Mouse (Mus musculus) intestine, embryonic 14.5 days (tissue): ENCODE results near the gene Abcb1a. TPM values are rescaled to one million over a fixed set of nuclear protein-coding genes. Genes with fewer than 3 reads are reported as not detected.
"Not testable (repeated sequence)": the region's sequence is repeated elsewhere in the genome, so short reads cannot be mapped to it uniquely, and the experiment has no call there.

Experiments
- ATAC-seq: fragments of 200-750 bp; cut with Nextera tagmentation; replicated peaks from 2 replicates; pipeline ENCODE4 v1.8.0; 2017; ENCODE audit warnings: low read depth, moderate number of reproducible peaks, moderate TSS enrichment, moderate library complexity; ENCODE audit not compliant: low FRiP score, low TSS enrichment
- DNase-seq: peaks from one replicate; pipeline ENCODE4 v3.0.0-alpha.2; 2018; ENCODE audit warnings: low spot score
- H3K27ac ChIP-seq: fragments of 300-500 bp; sonication (generic); 2 replicates; pipeline ENCODE4 v1.5.1; 2014; ENCODE audit warnings: low read depth, mild to moderate bottlenecking, control low read depth
- H3K27me3 ChIP-seq: fragments of 300-500 bp; sonication (generic); replicated peaks from 2 replicates; pipeline ENCODE4 v1.6.1; 2014; ENCODE audit warnings: low read length, control low read depth; ENCODE audit not compliant: control insufficient read depth, insufficient read depth
- H3K36me3 ChIP-seq: fragments of 300-500 bp; sonication (generic); 2 replicates; pipeline ENCODE4 v1.6.1; 2014; ENCODE audit warnings: low read length, control low read depth; ENCODE audit not compliant: control insufficient read depth, insufficient read depth
- H3K4me1 ChIP-seq: fragments of 300-500 bp; sonication (generic); replicated peaks from 2 replicates; pipeline ENCODE4 v1.6.1; 2014; ENCODE audit warnings: low read length, control low read depth, mixed read lengths; ENCODE audit not compliant: control insufficient read depth, insufficient read depth
- H3K4me2 ChIP-seq: fragments of 300-500 bp; sonication (generic); 2 replicates; pipeline ENCODE4 v1.6.1; 2014; ENCODE audit warnings: low read length
- H3K4me3 ChIP-seq: fragments of 300-500 bp; sonication (generic); 2 replicates; pipeline ENCODE4 v1.5.1; 2014; ENCODE audit warnings: low read depth, low read length, control low read depth, mixed read lengths
- H3K9ac ChIP-seq: fragments of 300-500 bp; sonication (generic); 2 replicates; pipeline ENCODE4 v1.6.1; 2014; ENCODE audit warnings: mild to moderate bottlenecking, low read length
- H3K9me3 ChIP-seq: fragments of 300-500 bp; sonication (generic); 2 replicates; pipeline ENCODE4 v1.6.1; 2016; ENCODE audit warnings: low read length, control low read depth; ENCODE audit not compliant: control insufficient read depth
- WGBS: fragments of 180-500 bp; shearing (Covaris S2); extraction: QIAGEN DNeasy Blood & Tissue Kit; methylation state at CpG from one replicate; pipeline ENCODE4 v1.1.7; 2014; 5-methylcytosine and 5-hydroxymethylcytosine counted together
- polyA plus RNA-seq: library from polyadenylated mRNA; unstranded; fragments of >200 nt; fragmentation: Nextera tagmentation; extraction: Ambion mirVana; gene quantifications from 2 replicates; pipeline ENCODE4 v1.2.1, GENCODE M21; 2014

The Abcb1a gene
- polyA plus RNA-seq, 1 experiment from 2014 or later: 5.8 TPM

DNA sequence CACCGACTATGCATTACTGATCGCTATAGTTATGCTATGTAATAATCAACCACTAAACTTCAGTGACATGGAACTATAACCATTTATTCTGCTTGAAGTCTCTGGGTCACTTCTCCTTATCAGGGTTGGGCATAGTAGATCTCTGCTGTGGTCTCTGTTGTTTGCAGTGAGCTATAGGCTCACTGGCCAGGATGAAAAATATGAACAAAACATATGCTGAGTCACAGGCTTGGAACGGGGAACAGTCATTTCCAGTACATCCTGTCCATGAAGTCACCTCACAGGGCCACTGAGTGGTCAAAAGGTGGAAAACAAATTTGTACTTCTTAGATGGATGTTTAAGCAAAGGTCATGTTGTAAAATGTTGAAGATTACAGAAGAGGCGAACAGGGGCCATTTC is 77.2 kb downstream of the Abcb1a start:
- Histone ChIP-seq H3K9ac (no peak overlapping the region), H3K4me1 (no peaks in the 10 kb centered on the region), H3K27ac (no peak overlapping the region), H3K4me2 (no peak overlapping the region), H3K36me3 (no peaks in the 10 kb centered on the region), H3K9me3 (no peaks in the 10 kb centered on the region), H3K27me3 (no peaks in the 10 kb centered on the region), H3K4me3 (no peak overlapping the region)
- WGBS: 86% methylated on average over 4 of the region's 4 CpGs
- no peak for ATAC-seq
- DNase-seq: no peak

DNA sequence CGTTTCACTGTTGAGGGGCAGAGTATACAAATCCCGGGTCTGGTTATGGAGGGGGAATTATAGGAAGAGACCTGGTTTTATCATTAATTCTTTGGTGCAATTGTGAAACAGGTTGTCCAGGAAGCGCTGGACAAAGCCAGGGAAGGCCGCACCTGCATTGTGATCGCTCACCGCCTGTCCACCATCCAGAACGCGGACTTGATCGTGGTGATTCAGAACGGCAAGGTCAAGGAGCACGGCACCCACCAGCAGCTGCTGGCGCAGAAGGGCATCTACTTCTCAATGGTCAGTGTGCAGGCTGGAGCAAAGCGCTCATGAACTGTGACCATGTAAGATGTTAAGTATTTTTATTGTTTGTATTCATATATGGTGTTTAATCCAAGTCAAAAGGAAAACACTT is 87.4 kb downstream of the Abcb1a start:
- not testable (repeated sequence) for H3K36me3 ChIP-seq, H3K27ac ChIP-seq, ATAC-seq, H3K4me1 ChIP-seq, H3K27me3 ChIP-seq, H3K4me3 ChIP-seq, H3K9me3 ChIP-seq, H3K4me2 ChIP-seq, H3K9ac ChIP-seq, DNase-seq
- WGBS: 89% methylated on average over 13 of the region's 13 CpGs

DNA sequence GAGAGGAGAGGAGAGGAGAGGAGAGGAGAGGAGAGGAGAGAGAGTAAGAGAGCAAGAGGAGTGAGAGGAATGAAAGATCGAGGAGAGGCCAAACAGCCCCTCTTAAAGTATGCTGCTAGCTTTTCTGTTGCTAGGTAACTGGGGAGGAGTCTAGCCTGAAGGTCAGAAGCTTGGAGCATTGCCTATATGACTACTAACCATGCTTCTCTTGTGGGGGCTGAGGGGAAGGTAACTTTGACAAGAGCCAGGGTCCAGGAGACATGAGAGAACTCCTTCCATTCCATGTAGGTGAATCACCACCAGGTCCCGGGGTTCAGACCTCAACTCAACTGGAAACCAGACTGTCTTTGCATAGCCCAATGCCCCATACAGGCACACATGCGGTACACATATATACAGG is 113.0 kb downstream of the Abcb1a start:
- DNase-seq (no peak), ATAC-seq (no peak)
- WGBS: 56% methylated on average over 3 of the region's 3 CpGs
- H3K36me3 ChIP-seq: no peaks in the 10 kb centered on the region
- H3K4me2 ChIP-seq: no peak overlapping the region
- H3K4me3 ChIP-seq: no peak overlapping the region
- H3K27ac ChIP-seq: no peak overlapping the region
- H3K27me3 ChIP-seq: no peaks in the 10 kb centered on the region
- no peak overlapping the region for H3K9ac ChIP-seq
- no peaks in the 10 kb centered on the region for H3K4me1 ChIP-seq
- H3K9me3 ChIP-seq: no peaks in the 10 kb centered on the region

DNA sequence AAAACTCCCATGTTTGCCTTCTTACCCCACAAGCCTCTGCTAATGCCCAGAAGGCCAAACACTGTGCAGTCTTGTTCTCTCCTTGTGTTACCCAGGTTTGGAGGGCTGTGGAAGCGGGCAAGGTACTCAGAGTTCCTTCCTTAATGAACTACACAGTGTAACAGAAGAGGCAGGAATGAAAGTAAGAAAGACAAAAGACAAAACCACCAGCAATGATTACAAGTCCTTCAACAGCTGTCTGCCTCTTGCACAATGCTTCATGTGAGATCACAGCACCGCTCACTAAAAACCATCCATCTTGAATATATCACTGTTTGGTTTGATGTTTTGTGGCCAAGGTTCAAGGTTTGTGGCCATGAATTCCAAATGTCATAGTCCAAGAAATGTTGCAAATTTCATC is 118.4 kb downstream of the Abcb1a start:
- WGBS: 87% methylated on average over 2 of the region's 2 CpGs
- DNase-seq: no peak
- Histone ChIP-seq H3K36me3 (no peaks in the 10 kb centered on the region), H3K9ac (no peak overlapping the region), H3K4me2 (no peak overlapping the region), H3K4me1 (no peaks in the 10 kb centered on the region), H3K4me3 (no peak overlapping the region), H3K27ac (no peak overlapping the region), H3K9me3 (no peaks in the 10 kb centered on the region), H3K27me3 (no peaks in the 10 kb centered on the region)
- ATAC-seq: no peak

DNA sequence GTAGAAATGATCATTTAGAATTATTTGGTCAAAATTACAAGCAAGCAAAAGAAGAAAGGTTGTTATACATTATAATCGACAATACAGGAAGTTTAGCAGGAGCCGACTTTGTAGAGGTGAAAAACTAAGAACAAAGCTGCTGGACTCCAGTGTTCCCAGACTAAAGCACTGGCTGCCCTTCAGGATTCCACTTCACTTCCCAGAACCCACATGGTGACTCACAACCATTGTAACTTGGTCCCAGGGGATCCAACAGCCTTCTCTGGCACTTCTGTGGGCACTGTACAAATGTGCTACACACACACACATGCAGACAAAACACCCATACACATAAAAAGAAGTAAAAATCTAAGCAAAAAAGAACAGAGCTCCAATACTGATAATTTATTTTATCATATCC is 118.9 kb downstream of the Abcb1a start:
- 81% methylated on average over 2 of the region's 2 CpGs for WGBS
- Histone ChIP-seq H3K9me3 (no peaks in the 10 kb centered on the region), H3K27ac (no peak overlapping the region)

DNA sequence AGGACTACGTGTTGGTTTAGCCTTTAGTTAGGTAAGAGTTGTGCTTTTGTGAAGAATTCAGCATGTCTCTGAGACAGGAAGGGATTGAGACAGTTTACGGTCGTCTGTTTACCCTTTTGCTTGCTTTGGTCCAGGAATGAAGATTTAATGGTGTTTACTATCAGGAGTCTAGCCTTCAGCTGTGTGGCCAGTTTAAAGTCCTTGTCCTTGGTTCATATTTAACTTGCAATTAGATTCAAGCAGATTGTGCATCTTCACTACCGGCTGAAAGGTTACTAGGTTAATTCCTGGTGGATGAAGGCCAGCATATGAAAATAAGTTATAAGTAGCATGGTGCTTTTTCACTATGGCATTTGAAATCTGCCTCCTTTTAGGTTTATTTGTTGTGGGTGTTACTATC is 132.4 kb downstream of the Abcb1a start:
- ATAC-seq (no peak), DNase-seq (no peak)
- 0 out of 2 replicates have a peak, but pooled peaks cover 2% of the 10 kb centered on the region for H3K27me3 ChIP-seq
- H3K4me3 ChIP-seq: no peak overlapping the region
- H3K36me3 ChIP-seq: no peaks in the 10 kb centered on the region
- 45% methylated on average over 4 of the region's 4 CpGs for WGBS
- H3K4me1 ChIP-seq: no peaks in the 10 kb centered on the region
- H3K27ac ChIP-seq: no peak overlapping the region
- H3K9me3 ChIP-seq: no peaks in the 10 kb centered on the region
- H3K9ac ChIP-seq: no peak overlapping the region
- H3K4me2 ChIP-seq: no peak overlapping the region

More for the DNA sequence above, 118.9 kb downstream of the Abcb1a start:
- H3K36me3 ChIP-seq: no peaks in the 10 kb centered on the region
- no peak overlapping the region for H3K9ac ChIP-seq
- no peak overlapping the region for H3K4me2 ChIP-seq
- H3K4me3 ChIP-seq: no peak overlapping the region
- DNase-seq (no peak), ATAC-seq (no peak)
- H3K4me1 ChIP-seq: no peaks in the 10 kb centered on the region
- H3K27me3 ChIP-seq: no peaks in the 10 kb centered on the region

Other genes starting within 250 kb of the Abcb1a start
- 47.2 and 54.7 TPM in 2 replicates for gene Dbf4, start 237.4 kb upstream of the Abcb1a start, polyA plus RNA-seq
- 10.2 and 11.0 TPM in 2 replicates for gene Slc25a40, start 237.2 kb upstream of the Abcb1a start, polyA plus RNA-seq
- 8.6 and 9.1 TPM in 2 replicates for gene Rundc3b, start 37.1 kb upstream of the Abcb1a start, polyA plus RNA-seq
- 1.0 and 1.6 TPM in 2 replicates for gene Abcb1b, start 138.1 kb downstream of the Abcb1a start, polyA plus RNA-seq
- gene Abcb4, start 233.6 kb downstream of the Abcb1a start, polyA plus RNA-seq: 0.19 and 0.27 TPM in 2 replicates